Mouse (Mus musculus): ENCODE measurements around the gene Olfm4.

Olfm4 gene

DNA sequence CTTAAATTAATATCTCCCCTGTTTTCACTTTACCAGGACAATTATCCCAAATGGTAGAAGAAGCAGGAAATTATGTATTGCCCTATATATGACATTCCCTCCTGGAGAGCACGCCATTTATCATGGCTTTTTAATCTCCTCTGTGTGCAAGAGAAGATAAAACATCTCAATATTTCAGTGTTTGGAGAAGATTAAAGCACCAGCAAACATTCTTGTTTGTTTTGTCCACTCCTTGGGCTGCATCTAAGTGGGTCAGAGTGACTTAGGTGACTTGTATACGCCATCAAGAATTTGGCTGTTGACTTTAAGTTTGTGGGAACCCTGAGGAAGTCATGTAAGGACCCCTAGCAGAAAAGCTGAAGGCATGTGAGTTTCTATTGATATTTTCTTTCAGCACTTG lies at the start of gene Olfm4:
Gene Olfm4 (plus strand): TSS at position 301 of the 400 bp plus-strand sequence.
- DNase-seq (ENCODE audit: low spot score), result no peak

GRCm38 (mm10) chr14:79934426-79934825 lies 49.5 kb upstream of the Olfm4 start:
- DNase-seq (ENCODE audit: low spot score), result no peak

- DNase-seq (ENCODE audit: low spot score), result no peak
These were observed 46.9 kb upstream of the Olfm4 start for GRCm38 (mm10) chr14:79936879-79937468.

DNA sequence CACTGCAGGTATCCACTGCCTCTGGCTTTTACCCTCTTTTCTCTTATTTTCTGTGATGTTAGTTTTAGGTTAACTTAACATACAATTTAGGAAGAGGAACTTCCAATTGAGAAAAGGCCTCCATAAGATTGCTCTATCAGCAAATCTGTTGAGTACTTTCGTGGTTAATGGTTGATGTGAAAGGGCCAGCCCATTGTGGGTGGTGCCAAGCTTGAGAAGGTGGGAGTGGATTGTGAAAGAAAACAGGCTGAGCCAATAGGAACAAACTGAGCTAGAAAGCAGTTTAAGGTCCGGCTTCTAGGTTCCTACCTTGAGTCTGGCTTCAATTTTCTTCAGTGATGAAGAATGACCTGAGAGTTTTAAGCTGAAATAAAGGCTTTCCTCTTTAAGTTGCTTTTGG lies 38.0 kb upstream of the Olfm4 start:
- DNase-seq (ENCODE audit: low spot score), result no peak

DNA sequence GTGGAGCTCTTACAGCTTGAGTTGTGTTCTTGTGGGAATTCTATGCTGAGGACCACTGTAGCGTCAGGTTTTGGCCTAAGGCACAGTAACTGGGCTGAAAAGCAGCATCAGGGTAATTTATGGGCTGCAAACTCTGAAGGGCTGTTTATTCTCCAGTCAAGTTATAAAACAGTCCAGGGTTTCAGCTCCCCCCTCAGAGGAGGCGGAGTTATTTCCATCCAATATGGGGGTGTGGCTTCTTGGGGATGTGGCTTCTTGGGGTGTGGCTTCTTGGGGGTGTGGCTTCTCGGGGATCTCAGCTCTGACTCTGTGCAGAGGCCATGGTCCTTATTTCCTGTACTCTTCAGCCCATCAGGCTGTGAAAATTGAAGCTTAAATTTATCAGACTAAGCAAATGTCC lies 28.2 kb upstream of the Olfm4 start:
- DNase-seq (ENCODE audit: low spot score), result no peak

- no peak for DNase-seq (ENCODE audit: low spot score)
These were observed 25.9 kb upstream of the Olfm4 start for GRCm38 (mm10) chr14:79957789-79958487.

DNA sequence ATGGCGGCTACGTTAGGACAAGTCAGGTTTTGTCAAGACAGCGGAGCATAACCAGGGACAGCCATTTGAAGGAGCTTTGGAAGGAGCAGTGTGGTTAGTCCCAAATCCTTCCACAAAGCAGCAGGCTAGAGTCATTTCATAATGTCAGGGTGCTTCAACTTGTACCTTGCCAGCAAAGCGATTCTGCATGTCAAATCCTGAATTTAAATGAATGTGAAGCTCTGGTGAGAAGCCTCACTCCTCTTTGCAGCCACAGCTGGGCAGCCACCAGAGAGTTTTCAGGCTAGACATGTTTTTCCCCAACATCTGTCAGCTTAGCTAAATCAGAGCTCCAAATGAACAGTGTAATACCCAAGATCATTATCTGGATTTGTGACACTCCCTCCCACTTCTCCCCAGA lies 22.7 kb upstream of the Olfm4 start:
- no peak for DNase-seq (ENCODE audit: low spot score)

DNA sequence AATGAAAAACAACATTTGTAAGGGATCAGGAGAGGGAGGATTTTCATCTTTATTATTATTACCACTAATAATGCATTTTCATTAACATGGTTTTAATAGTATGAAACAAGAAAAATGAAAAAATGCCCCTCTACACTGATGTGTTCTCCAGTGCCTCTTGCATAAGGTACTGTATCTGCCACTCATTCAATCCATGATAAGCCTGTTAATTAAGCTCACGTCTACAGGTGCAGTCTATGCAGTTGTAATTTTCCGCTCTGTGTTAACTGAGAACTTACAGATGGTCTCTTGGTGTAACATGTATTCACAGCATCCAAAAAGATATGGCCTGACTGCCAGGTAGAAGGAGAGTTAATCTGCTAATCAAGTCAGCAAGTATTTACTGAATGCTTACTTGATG lies 22.3 kb upstream of the Olfm4 start:
- no peak for DNase-seq (ENCODE audit: low spot score)

DNA sequence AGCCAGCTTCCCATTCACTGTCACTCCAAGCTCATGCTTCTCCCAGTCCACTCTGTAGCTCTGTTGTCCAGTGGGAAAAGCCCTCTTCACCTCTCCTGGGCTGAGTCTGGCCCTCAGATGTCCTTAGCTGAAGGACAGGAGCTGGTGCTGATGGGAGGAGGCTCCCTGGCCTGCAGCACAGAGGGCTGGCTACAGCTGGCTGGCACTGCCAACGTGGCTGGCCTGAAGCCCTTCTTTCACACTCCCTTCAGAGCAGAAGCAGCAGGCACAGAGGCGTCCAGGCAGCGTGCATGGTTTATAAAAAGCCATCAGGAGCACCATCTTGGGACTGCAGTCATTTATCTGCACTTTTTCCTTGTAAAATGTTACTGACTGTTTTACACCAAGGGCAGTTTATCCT lies 13.7 kb upstream of the Olfm4 start:
- no peak for DNase-seq (ENCODE audit: low spot score)

GRCm38 (mm10) chr14:79970928-79971738 lies 12.7 kb upstream of the Olfm4 start:
- DNase-seq (ENCODE audit: low spot score), result no peak

- DNase-seq (ENCODE audit: low spot score), result no peak
These were observed 2.4 kb upstream of the Olfm4 start for GRCm38 (mm10) chr14:79981437-79981836.

DNA sequence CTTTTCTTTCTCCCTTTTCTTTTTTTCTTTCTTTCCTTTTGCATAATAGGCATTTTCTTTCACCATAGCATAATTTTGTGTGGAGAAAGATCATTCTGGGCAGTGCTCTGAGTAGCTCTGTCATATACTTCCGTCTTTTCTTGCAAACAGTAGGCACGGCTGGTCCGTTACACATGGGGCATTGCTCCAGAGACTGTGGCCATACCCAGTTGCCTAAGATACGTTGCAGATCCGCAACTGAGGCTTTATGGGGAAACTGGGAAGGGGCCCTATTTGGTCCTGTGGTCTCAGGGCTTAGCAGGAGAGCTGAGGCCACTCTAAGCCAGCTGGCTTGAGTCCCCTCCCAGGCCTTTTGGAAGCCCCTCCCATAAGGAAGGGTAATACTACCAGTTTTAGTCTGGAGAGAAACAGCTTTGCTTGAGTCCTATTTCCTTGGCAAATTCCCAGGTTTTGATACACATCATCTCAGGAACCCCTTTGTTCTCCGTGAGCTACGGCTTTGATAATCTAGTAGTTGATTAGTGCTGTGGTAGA lies 1.3 kb downstream of the Olfm4 start:
- DNase-seq (ENCODE audit: low spot score), result no peak

- no peak for DNase-seq (ENCODE audit: low spot score)
These were observed 1.8 kb downstream of the Olfm4 start for GRCm38 (mm10) chr14:79985696-79986095.

- DNase-seq (ENCODE audit: low spot score), result no peak
These were observed 3.0 kb downstream of the Olfm4 start for GRCm38 (mm10) chr14:79986831-79987230.

- DNase-seq (ENCODE audit: low spot score), result no peak
These were observed 5.9 kb downstream of the Olfm4 start for GRCm38 (mm10) chr14:79989785-79990184.

DNA sequence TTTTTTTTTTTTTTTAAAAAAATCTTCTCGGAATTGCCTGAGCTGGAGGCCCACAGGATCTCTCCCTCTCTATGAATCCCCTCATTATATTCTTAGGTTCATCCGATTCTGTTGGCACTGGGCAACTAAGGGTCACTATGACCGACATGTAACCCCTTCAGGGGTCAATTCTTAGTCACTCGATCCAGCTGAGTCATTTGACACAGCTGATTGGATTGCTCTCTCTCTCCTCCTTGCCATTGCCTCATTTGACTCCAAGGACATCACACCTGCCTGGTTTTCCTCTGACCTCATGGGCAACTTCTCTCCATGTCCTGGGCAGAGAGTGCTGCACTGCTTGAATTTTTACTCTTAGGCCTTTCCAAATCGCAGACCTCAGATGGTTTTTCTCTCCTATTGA lies 6.7 kb downstream of the Olfm4 start:
- DNase-seq (ENCODE audit: low spot score), result no peak

DNA sequence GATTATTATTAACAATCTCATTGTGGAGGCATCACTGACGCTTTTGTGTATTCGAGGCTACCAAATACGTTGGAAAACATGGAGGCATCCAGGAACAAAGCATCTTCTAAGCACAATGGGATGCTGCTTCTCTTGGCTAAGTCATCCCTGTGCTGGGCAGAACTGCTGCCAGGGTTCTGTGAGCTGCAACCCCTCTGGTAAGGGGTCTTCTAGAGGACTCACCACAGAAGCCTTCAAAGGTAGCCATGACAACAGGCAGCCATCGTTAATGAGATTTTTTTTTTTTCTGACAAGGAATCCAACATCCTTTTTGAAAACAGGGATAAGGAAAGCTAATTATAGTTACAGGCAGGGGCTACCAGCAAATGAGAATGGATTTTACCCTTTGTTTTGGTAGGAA lies 13.7 kb downstream of the Olfm4 start:
- no peak for DNase-seq (ENCODE audit: low spot score)

GRCm38 (mm10) chr14:80000110-80000531 lies 16.2 kb downstream of the Olfm4 start:
- DNase-seq (ENCODE audit: low spot score), result no peak

DNA sequence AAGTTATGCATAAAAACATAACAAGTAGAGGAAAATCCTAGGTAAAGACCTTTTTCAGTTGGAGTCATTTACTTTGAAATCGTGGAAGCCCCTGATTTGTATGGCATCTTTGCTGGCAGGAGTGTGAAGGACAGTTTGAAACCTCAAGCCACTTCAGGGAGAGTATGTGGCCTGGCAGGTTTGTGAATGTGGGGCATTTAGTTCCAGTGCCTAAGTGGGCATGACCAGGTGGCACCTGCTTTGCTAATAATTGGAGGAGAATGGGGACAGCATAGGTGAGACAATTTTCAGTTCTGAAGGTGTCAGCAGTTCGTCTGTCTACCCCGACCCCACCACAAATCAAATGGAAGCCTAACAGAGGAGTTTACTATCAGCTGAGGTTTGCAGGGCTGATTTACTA lies 23.8 kb downstream of the Olfm4 start:
- DNase-seq (ENCODE audit: low spot score), result no peak

DNA sequence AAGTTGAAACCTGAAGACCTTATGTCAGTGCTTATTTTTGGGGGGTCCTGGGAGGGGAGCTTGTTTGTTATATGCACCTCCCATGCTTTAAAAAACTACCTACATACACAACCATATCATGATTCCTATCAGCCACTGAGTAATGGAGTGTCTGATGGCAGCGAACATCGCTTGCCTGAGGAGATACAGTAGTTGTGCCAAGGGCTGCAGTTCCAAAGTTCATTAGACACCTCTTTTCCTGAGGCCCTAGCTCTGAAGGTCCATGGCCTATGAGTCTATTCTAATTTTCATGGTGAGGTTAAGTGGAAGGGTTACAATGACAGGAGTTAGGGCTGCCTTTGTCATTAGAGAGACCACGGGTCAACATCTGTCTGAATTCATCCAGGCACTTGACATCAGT lies 26.5 kb downstream of the Olfm4 start:
- DNase-seq (ENCODE audit: low spot score), result no peak

- DNase-seq (ENCODE audit: low spot score), result no peak
These were observed 31.1 kb downstream of the Olfm4 start for GRCm38 (mm10) chr14:80014966-80015365.

DNA sequence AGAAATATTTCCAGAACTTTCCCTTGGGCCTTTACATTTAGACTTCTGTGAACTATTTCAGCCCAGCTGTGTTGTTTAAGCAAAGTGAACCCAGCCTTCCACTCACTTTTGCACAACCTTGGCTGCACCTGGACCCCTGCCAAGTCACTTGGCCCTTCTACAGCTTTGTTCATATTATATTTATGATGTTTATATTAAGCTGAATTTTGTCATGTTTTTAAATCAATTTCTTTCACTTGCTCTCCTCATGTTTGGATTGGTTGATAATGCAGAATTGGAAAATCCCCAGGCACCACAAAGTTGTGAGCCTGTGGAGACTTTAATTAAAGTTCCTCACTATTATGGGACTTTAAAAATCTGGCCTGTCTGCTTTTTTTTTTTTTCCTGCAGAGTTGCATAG lies 32.2 kb downstream of the Olfm4 start:
- DNase-seq (ENCODE audit: low spot score), result no peak

DNA sequence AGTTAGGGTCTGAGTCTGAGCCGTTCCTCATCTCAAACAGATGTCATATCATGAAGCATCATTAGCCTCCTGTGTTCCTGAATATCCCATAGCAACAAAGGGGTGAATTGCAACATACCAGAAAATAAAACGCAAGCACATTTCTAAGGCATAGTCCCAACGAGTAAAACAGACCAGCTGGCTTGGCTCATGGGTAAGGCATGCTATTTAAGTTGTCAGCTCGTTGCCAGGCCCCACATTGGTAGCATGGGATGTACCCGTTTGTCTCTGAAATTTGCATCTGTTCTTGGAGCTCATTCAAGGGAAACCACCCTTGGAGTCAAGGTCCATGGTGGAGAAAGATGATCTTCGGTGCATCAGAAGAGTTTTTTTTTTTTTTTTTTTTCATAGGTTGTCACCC lies 42.2 kb downstream of the Olfm4 start:
- DNase-seq (ENCODE audit: low spot score), result no peak
